Mouse (Mus musculus) layer of hippocampus, postnatal 36 days (tissue): Measurements from ENCODE around the gene Adcy6. TPM values are rescaled to one million over a fixed set of nuclear protein-coding genes. Genes with fewer than 3 reads are reported as not detected.
A peak's percentile ranks its signal among the peaks of the same experiment; 100 is the strongest.

ENCODE experiments used
- DNase-seq, 2 experiments: peaks; one replicate each; pipeline ENCODE4 v3.0.0; 2022
- total RNA-seq, 2 experiments: library from RNA; stranded (reverse); gene quantifications; 2 replicates each; pipeline ENCODE4 v1.2.3; 2021

Adcy6 gene
- total RNA-seq: 10 to 100 TPM; 43.7 to 48.8 TPM

DNA sequence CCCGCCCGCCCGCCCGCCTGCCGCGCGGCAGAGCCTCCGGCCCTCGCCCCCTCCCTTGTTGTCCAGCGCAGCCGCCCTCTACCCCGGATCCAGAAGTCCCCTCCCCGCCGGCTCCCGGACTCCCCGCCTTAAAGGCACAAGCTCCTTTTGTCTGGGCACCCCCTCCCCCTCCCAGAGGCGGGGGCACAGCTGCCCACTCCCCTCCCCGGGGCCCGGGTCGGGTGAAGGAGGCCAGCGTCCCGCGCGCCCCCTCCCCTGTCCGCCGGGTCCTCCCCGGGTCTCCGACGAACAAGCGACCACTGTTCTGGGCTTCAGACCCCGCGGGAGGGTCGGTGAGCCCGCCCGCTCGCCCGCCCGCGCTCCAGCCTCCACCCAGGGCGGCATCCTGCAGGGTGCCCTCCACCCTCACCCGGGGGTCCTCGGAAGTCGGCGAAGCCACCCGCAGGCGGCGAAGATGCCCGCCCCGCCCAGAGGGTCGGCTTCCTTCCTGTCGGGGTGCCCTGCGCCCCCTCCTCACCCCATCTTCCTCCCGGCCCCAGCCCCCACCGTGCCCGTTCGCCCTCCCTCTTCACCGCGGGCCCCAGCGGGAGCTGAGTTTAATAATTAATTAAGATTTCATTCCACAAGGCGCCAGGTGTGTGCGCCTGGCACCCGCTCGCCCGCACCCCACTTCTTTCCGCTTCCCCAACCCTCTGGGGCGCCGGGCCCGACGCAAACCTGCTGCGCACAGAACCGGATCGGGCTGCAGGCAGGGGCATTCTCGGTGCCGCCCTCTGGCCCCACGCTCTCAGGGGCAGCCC is at the start of gene Adcy6:
Adcy6 (minus strand) TSS at position 746 of the 800 bp plus-strand sequence.
- DNase-seq: peak; percentile 70 to 74

DNA sequence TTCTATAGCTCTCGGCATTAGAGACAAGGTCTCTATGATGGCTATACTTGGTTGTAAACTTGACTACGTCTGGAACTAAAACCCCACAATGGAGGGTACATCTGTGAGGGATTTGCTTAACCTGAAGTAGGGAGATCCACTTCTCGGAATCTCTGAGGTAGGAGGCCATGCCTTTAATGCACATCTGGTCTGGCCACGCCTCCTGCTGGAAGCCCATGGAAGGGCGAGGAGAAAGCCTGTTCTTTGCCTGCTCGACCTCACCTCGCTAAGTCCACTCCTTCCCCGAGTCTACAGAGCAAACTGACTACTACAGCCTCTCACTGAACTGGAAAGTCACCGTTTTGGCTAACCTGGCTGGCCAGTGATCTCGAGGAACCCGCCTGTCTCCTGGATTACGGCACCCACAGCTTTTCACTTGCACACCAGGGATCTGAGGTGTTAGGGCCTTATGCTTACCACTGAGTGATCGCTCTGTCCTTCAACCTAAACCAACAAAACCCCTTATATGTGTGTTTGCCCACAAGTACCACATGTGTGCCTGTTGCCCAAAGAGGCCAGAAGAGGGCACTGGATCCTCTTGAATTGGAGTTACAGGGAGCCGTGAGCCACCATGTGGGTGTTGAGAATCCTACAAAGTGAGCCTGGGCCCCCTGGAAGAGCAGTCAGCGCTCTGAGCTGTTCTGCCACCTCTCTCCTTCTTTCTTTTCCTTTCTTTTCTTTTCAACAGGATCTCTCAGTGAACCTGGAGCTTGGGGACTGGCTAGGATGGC is 47.3 kb upstream of the Adcy6 start:
- no peak for DNase-seq

DNA sequence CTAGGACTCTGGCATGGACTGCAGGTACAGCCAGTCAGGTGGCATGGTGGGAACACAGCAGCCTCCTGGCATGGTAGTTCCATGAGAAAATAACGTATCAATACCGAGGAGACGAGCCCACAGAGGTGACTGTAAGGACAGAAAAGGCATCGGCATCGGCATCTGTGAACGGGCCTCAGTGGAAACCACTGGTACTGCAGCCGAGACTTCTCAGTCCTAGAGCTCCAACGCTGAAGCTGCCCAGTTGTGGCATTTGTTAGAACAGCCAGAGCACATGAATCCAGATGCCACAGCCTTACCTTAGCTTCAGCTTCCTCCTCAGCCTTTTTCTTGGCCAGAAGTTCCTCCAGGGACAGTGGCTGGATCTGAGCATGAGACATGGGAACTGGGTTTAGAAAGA is 42.3 kb upstream of the Adcy6 start:
- no peak for DNase-seq

DNA sequence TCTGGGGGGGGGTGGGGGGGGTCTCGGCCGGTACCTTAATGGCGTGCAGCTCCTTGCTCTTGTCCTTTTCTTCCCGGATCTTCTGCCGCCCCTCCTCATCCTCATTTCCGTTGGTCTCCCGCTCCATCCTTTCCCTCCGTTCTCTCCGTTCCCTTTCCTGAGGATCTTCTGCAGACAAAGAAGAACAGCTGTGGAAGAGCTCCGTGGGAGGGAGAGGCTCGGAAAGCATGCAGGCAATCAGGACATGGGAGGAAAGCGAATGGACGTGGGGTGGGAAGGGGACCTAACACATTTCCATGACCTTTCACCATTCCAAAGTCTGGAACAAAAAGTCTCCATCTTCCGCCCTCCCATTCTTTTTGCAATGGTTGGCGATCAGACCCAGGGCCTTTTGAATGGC is 41.6 kb upstream of the Adcy6 start:
- no peak for DNase-seq

DNA sequence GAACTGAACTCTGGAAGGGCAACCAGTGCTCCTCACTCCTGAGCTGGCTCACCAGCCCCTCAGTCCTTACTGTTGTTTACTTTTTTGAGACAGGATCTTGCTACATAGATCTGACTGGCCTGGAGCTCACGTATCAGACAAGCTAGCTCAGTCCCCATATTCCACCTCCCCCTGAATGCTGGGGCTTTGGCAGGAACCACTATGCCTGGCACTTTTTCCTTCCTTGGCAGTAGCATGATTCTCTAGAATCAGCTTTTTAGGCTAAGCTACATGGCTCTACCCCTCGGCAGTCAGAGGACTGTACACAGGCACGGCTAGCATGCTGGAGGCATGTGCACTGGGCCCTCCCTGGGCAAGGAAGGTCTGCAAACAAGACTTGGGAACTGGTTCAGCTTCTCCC is 38.2 kb upstream of the Adcy6 start:
- DNase-seq: no peak

DNA sequence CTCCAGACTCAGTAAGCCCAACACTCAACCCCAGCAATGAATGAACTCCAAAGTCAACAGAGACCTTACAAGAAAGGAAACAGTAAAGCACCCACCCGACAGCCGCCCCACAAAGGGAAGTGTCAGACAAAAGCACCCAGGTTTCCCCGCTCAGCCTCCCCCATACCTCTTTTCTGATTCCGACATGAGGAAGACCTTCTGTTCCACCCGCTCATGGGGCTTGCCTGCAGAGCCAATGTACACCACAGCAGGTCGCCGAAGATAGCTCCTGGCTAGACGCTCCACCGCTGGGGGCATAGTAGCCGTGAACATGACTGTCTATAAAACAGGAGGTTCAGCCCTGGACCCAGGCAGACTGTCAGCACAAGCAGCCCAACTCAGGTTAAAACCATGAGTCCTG is 37.4 kb upstream of the Adcy6 start:
- DNase-seq: no peak

DNA sequence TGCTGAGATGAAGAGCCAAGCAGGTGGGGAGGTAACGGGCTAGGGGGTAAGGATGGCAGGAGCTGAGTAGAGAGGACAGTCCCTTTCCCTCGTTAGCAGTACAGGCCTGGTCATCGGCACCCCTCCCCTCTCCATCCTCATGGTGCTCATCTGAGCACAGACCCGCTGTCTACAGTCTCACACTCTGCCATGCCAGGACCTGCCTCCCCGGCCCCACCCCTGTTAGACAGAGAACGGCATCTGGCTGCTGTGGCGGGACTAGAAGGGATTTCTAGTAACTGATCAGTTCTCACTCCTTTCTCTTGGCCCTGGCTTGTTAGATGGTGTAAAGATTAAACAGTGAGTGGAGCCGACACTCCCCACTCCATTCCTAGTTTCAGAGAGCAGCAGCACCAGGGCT is 36.9 kb upstream of the Adcy6 start:
- no peak for DNase-seq

GRCm38 (mm10) chr15:98645057-98646026 is 35.5 kb upstream of the Adcy6 start:
- no peak for DNase-seq

GRCm38 (mm10) chr15:98644406-98644805 is 34.5 kb upstream of the Adcy6 start:
- no peak for DNase-seq

- DNase-seq: no peak
Observed at GRCm38 (mm10) chr15:98640157-98640556, 30.3 kb upstream of the Adcy6 start.

DNA sequence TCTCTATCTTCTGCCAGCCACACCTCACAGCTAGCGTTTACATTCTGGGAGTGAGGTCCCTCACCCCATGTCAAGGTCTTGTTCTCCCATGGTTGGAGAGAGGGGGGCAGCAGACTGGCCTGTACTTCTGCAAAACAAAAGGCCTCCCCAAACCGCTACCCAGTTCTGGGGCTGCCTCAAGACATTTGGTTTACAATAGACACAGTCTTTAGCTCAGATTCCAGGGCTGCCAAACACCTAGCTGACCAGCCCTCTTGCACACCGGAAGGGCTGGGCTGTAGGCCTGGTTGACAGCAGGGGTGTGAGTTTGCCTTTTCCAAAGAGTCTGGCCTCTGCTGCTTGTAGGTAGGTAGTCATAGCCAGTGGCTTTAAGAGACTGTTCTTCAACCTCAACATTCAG is 27.3 kb upstream of the Adcy6 start:
- DNase-seq: no peak

DNA sequence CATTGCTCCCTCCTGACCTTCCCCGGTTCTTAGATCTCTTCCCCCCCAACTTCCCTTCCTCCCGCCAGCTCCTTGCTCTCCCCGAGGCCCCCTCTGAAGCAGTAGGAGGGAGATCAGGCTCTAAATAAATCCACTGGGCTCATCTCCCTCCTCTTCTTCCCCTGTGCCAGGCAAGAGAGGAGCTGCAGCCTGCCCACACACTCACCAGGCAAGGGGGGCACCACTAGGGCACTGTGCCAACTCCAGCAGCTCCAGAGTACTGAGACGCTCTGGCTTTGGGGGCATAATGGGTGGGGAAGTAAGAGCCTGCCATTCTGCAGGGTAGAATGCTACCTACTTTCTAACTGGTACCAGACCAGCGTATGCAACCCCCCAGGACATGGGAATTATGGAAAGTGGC is 26.6 kb upstream of the Adcy6 start:
- no peak for DNase-seq

DNA sequence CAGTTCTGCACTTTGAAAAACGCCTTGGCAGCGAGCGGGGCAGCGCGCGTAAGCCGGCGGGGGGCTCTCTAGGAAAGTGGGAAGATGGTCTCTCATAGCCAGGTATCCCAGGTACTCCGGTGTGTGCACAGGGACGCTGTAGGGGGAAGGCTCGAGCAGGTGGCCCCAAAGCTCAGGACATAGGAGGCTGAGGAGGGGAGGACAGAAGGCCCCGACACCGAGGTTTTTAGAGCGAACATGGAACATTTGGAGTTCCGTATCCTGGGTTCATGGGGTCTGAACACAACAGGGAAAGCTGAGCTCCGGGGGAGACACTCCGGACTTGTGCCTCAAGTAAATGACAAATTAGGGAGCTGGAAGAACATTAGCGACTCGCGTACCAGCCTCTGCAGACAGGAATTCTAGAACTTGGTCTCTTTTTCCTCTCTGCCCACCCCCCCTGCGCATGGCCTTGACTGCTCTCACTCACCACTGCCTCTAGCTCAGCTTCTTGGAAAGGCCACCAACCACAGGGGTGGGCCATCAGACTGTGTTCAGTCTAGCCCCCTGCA is 25.5 kb upstream of the Adcy6 start:
- DNase-seq: no peak

DNA sequence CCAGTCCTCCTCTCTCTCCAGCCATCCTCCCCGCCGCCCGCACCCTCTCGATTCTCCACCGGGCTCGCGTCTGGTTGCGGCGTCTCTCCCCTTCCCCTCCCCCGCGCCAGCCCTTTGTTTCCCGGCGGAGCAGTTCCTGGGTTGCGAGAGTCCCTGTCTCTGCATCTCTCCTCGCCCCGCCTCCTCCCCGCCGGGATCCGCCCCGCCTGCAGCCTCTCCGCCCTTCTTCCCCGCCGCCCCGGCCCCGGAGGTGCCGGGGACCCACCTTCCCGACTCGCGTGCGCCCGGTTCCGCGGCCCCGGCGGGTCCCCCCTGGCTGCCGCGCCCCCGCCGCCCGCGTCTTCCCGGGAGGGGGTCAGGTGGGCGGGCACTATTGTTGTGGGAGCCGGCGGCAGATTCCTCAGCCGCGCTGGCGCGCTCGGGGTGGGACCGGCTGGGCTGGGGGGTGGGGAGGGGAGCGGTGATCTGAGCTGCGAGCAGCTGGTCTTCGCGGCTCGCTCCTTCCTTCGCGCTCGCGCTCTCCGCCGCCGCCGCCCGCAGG is 24.7 kb upstream of the Adcy6 start:
- DNase-seq: peak; percentile 82 to 85

DNA sequence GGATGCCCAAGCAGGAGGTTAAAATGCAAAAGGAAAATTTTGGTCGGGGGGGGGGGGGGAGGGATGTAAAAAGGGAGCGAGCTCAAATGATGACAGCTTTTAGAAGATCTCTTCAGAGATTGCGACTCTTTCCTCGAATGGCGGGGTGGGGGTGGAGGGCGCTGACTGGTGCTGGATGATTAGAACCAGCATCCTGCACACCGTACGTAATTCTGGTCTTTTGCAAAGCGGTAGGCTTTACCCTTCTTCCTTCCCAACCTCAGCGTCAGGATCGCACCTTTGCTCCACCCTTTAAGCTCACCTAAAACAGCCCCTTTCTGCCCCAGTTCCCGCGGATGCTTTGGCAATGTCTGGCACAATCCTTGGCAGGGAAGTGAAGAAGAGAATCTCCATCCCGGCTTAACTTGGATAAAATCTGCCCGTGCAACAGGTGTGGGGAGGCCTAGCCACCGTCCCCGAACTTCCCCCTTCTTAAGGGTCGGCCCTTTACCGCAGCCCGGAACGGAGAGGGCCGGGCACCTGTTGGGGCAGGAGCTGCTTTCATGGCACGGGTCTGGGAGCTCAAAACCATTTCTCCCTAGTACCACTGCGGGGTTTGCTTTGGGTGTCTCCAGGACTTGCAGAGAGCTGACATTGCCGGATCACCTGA is 24.1 kb upstream of the Adcy6 start:
- DNase-seq: no peak

DNA sequence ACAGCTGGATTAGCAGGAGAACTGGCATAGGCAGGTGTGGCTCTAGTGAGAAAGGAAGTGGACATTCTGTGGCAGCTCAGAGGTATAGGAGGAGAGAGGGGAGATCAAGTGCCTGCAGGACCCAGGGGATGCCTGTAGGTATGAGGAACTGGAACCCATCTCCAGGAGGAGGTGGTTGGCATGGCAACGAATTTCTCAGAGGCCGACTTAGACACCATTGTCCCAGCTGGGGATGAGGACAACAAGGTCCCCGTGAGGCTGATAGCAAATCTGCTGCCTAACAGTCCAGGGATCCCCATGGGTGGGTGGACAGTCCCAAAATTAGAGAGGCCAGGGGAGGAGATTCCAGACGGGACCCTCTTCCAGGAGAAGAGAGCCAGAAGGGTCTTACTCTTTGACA is 23.0 kb upstream of the Adcy6 start:
- DNase-seq: no peak

- no peak for DNase-seq
Observed at GRCm38 (mm10) chr15:98632107-98632744, 22.4 kb upstream of the Adcy6 start.

- DNase-seq: no peak
Observed at GRCm38 (mm10) chr15:98631493-98631892, 21.6 kb upstream of the Adcy6 start.

DNA sequence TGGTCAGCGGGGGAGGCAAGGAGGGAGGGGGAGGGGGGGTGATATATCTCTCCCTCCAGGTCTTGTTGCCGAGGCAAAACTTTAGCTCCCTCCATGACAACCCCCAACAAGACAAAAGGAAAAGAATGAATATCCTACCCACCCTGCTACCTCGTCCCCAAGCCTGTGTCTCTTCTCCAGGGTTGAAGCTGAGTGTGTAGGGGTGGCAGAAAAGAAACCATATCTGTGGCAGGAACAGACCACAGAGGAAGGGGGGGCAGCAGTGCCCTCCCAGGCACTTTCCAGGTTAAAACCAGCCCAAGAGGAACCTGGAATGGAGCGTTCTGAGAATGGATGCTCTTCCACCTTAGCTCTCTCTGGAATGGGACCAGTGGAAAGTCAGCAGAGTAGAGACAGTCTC is 20.7 kb upstream of the Adcy6 start, which contains the start of gene Cacnb3:
Cacnb3 (plus strand) TSS at position 301 of the 400 bp plus-strand sequence.
- no peak for DNase-seq

DNA sequence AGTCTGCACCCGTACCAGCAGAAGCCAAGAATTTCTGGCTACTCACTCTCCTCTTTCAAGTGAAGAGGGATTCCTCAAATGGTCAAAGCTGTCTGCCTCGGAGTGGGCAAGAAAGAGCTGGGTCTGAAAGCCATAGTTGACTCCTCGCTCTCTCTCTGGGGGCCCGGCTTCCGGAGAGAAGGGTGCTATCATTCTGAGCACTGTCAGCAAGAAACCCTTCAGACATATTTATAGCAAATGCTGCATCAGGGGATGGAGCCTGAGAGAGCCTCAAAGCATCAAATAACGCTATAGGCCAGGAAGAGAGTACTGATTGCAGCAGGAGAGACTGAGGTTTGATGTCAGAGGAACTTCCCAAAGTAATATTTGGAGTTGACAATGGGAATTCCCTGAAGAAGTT is 19.6 kb upstream of the Adcy6 start:
- no peak for DNase-seq
